Mouse (Mus musculus): ENCODE measurements around the gene AI987944.

AI987944 gene

DNA sequence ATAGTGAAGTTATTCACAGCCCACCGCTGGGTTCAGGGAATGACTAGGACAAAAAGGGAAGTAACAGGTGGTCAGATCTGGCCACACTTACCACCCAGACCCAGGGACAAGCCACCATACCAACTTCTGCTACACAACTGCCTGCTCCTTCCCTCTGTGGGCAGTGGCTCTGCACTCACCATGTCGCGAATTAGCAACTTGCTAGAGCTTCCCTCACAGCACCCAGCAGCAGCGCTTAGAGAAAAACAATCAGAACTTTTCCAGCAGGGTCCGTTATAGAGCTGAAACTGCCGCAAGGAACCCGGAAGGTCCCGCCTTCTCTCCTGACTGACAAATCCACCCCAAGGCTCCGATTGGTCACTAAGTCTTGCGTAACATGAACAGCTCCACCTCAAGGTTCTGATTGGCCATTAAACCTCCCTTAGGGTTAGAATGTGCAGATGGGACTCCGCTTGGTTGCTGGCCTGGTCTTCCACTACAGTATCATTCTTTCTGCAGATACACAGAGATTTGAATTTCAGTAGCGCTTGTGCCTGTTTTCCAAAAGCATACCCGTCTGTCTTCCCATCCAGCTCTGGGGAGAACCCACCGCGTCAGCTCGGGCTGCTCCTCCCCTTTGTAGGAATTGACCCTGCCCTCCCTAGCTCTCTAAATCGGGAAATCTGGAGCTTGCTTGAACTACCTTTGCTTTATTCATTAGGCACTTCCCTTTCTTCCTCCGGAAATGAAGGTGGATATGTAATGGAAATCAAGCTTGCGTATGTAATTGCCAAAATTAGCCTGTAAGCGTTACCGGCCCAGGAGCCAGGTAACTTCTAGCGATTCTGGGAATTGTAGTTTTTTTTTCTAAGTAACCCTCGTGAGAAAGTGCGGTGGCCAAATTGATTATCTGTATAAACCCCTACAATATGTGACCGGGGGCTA lies at the start of gene AI987944:
AI987944 (minus strand) TSS at position 332 of the 924 bp plus-strand sequence.
- DNase-seq (ENCODE audit: low read depth), result peak; percentile 89

DNA sequence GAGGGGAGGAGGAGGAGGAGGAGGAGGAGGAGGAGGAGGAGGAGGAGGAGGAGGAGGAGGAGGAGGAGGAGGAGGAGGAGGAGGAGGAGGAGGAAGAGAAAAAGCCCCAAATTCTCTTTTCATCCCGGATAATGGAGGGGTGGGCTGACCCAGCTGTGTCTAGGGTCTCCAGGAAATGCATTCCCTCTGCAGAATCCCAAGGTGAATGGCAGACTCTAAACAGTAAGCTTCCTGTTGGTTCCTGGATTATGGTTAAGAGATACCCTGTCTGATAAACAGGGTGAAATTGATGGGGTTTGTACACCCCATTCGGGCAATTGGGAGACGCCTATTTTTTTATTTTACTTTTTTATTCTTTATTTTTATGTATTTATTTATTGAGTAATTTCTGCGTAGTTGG lies 951 bp upstream of the AI987944 start:
- no peak for DNase-seq (ENCODE audit: low read depth)
